In genomic region chr16:28999641-29000040, GRCm38 (mm10) we compare ENCODE assay signal across 16 mouse cellular contexts.
DNase-seq lines count a peak whose midpoint lies in the region; ATAC-seq lines count a peak whose summit lies in the region.
"Had no signal": no experiment of that assay in that cellular context is flagged by ENCODE, and none has a peak within 500 bp of the region (broad histone marks: within the 10 kb centered on the region; RNA-seq: fewer than 3 reads in every experiment).

No protein-coding gene starts in this region.

- no peak for ATAC-seq in megakaryocyte, adult 5-6 weeks (ENCODE audit: poor library complexity, severe bottlenecking)
- ATAC-seq: forebrain, embryonic 16.5 days; intestine, postnatal 0 days; midbrain, embryonic 15.5 days had no signal

- intact Hi-C loops in left cerebral cortex, postnatal 4 days (cut with DNase I): no loop called here
- intact Hi-C loops in heart, postnatal 36 days (cut with DNase I): loop anchor here (5.0 kb wide), 1 partner anchor 208 kb away; the partner anchor contains the start of gene Hrasls

- peak; percentile 51 for DNase-seq in left cerebral cortex, postnatal 4 days
- no peak for DNase-seq in left cerebral cortex, adult 18-20 months (ENCODE audit: low spot score in 2 of 2)
- peak; percentile 56 to 58 for DNase-seq in cerebellum, adult 18-20 months
- DNase-seq in cerebellum, postnatal 36 days: peak; percentile 38 to 44
- peak; percentile 23 to 47 for DNase-seq in heart, postnatal 36 days
- DNase-seq in B cell, adult 2 months: no peak
- DNase-seq: adrenal gland, adult 8-10 months; embryo, embryonic 11 days; kidney, postnatal 14 days; layer of hippocampus, adult 9-11 months; lung, adult 2 months; right cerebral cortex, postnatal 14 days had no signal

Comparison
In these comparisons a context has a peak if more than half of its experiments do, and no peak if none do; other contexts are left out.
1. DNase-seq: peak in left cerebral cortex, postnatal 4 days (single experiment), cerebellum, adult 18-20 months (2 of 2), cerebellum, postnatal 36 days (2 of 2) and heart, postnatal 36 days (2 of 2); none in left cerebral cortex, adult 18-20 months (0 of 2) and B cell, adult 2 months (0 of 2).